Mouse (Mus musculus): ENCODE measurements around the gene Slc17a5. TPM values are rescaled to one million over a fixed set of nuclear protein-coding genes. Genes with fewer than 3 reads are reported as not detected.

Slc17a5 gene
- polyA plus RNA-seq, 1 experiment from 2014 or later, result 39.6 TPM

GRCm38 (mm10) chr9:78551761-78552160 lies 36.1 kb downstream of the Slc17a5 start:
- Histone ChIP-seq H3K36me3 (no peaks in the 10 kb centered on the region), H3K4me2 (replicated peaks) (no peak overlapping the region), H3K27ac (no peak overlapping the region), H3K4me3 (replicated peaks) (no peak overlapping the region), H3K9ac (no peak overlapping the region), H3K4me1 (replicated peaks) (no peaks in the 10 kb centered on the region), H3K27me3 (replicated peaks) (no peaks in the 10 kb centered on the region), H3K9me3 (no peaks in the 10 kb centered on the region)
- 39% methylated on average over 4 of the region's 4 CpGs for whole genome bisulfite sequencing
- ATAC-seq, result no peak

GRCm38 (mm10) chr9:78547742-78548141 lies 40.1 kb downstream of the Slc17a5 start:
- ATAC-seq, result no peak
- WGBS, result 87% methylated on average over 12 of the region's 12 CpGs
- H3K27ac ChIP-seq, result no peak overlapping the region
- no peak overlapping the region for H3K9ac ChIP-seq
- no peaks in the 10 kb centered on the region for H3K27me3 ChIP-seq (replicated peaks)
- H3K4me3 ChIP-seq (replicated peaks), result no peak overlapping the region
- no peaks in the 10 kb centered on the region for H3K36me3 ChIP-seq
- H3K9me3 ChIP-seq, result no peaks in the 10 kb centered on the region
- no peaks in the 10 kb centered on the region for H3K4me1 ChIP-seq (replicated peaks)
- no peak overlapping the region for H3K4me2 ChIP-seq (replicated peaks)

DNA sequence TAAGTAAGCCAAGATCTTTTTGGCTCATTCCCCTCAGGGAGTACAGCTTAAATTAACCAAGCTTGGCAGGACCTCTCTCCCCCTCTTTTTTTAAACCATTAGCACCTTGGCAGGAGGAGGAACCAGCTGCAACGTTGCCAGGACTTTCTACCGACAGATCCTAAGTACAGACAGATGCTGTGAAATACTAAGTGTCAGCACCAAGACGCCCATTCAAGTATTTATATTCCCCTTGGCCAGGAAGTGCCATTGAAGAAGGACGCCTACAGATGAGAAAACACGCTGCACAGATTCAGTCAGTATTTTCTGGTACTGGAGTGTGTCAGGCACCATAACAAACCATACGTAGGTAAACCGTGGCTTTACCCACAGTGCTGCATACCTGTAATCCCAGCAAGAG lies 40.9 kb downstream of the Slc17a5 start:
- Histone ChIP-seq H3K36me3 (no peaks in the 10 kb centered on the region), H3K9me3 (no peaks in the 10 kb centered on the region), H3K9ac (no peak overlapping the region), H3K4me3 (replicated peaks) (no peak overlapping the region), H3K27me3 (replicated peaks) (no peaks in the 10 kb centered on the region), H3K4me2 (replicated peaks) (no peak overlapping the region), H3K27ac (no peak overlapping the region), H3K4me1 (replicated peaks) (no peaks in the 10 kb centered on the region)
- 66% methylated on average over 7 of the region's 7 CpGs for WGBS
- ATAC-seq, result no peak

- no peaks in the 10 kb centered on the region for H3K4me1 ChIP-seq (replicated peaks)
- 96% methylated on average over 12 of the region's 14 CpGs for WGBS
Observed at GRCm38 (mm10) chr9:78541758-78542157, 46.1 kb downstream of the Slc17a5 start.

GRCm38 (mm10) chr9:78538421-78538820 lies 49.4 kb downstream of the Slc17a5 start:
- no peaks in the 10 kb centered on the region for H3K36me3 ChIP-seq
- 56% methylated on average over 6 of the region's 6 CpGs for WGBS
- H3K4me1 ChIP-seq (replicated peaks), result no peaks in the 10 kb centered on the region
- H3K27me3 ChIP-seq (replicated peaks), result no peaks in the 10 kb centered on the region
- H3K9ac ChIP-seq, result no peak overlapping the region
- H3K4me2 ChIP-seq (replicated peaks), result no peak overlapping the region
- ATAC-seq, result no peak
- no peak overlapping the region for H3K27ac ChIP-seq
- no peaks in the 10 kb centered on the region for H3K9me3 ChIP-seq
- no peak overlapping the region for H3K4me3 ChIP-seq (replicated peaks)

More at GRCm38 (mm10) chr9:78541758-78542157, 46.1 kb downstream of the Slc17a5 start:
- Histone ChIP-seq H3K36me3 (no peaks in the 10 kb centered on the region), H3K27ac (no peak overlapping the region), H3K9me3 (no peaks in the 10 kb centered on the region), H3K27me3 (replicated peaks) (no peaks in the 10 kb centered on the region), H3K4me2 (replicated peaks) (no peak overlapping the region), H3K4me3 (replicated peaks) (no peak overlapping the region), H3K9ac (no peak overlapping the region)
- no peak for ATAC-seq

DNA sequence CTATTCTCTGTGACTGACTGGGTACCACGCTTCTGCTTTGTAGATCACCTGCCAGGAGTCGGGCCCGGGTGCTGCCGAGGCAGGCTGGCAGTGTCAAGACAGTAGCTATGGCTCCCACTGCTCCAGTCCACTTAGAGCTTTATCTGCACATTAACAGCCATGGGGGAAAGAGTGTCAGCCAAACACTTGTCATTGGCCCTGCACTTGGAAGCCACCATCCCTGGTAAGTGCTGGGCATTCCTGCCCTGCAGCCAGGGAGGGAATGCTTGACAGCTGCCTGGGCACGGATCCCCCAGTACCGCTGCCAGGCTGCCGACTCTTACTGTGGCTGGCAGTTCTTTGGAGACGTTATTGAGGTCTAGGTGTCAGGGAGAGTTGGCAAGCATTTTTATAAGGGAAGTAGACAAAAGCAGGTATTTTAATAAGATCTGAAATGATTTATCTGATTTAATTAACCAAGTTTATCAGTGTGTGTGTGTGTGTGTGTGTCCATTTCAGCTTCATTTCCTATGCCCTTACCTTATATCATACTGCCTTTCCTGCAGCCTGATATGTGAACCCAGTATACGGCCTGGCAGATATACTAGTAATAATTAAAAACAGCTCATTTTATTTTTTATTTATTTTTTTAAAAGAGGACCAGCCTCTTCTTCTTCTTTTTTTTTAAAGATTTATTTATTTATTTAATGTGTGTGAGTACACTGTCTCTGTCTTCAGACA lies 50.5 kb downstream of the Slc17a5 start:
- H3K9me3 ChIP-seq, result no peaks in the 10 kb centered on the region
- no peak overlapping the region for H3K9ac ChIP-seq
- H3K27me3 ChIP-seq (replicated peaks), result no peaks in the 10 kb centered on the region
- no peak overlapping the region for H3K4me2 ChIP-seq (replicated peaks)
- H3K4me1 ChIP-seq (replicated peaks), result no peaks in the 10 kb centered on the region
- WGBS, result 89% methylated on average over 9 of the region's 9 CpGs
- H3K36me3 ChIP-seq, result no peaks in the 10 kb centered on the region
- H3K27ac ChIP-seq, result no peak overlapping the region
- no peak overlapping the region for H3K4me3 ChIP-seq (replicated peaks)
- ATAC-seq, result no peak

DNA sequence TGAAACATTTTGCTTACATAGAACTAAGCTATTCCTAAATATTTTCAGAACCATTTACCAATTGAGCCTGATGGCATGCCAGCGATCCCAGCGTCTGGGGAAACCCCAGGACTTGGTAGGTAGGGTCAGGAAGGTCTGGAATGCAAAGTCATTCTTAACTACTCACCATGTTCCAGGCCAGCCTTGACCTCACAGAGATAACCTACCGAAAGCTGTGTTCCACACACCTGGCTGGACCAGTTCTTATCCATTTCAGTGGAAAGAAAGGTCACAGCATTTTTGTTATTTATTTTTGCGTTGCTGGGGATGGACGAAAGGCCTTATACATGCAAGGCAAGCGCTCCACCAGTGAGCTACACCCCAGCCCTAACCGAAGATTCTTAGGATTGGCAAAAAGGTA lies 53.2 kb downstream of the Slc17a5 start:
- no peak overlapping the region for H3K4me2 ChIP-seq (replicated peaks)
- no peaks in the 10 kb centered on the region for H3K36me3 ChIP-seq
- no peak overlapping the region for H3K4me3 ChIP-seq (replicated peaks)
- no peak for ATAC-seq
- no peaks in the 10 kb centered on the region for H3K4me1 ChIP-seq (replicated peaks)
- H3K27ac ChIP-seq, result no peak overlapping the region
- H3K9me3 ChIP-seq, result no peaks in the 10 kb centered on the region
- no peaks in the 10 kb centered on the region for H3K27me3 ChIP-seq (replicated peaks)
- 72% methylated on average over 7 of the region's 7 CpGs for WGBS
- no peak overlapping the region for H3K9ac ChIP-seq

DNA sequence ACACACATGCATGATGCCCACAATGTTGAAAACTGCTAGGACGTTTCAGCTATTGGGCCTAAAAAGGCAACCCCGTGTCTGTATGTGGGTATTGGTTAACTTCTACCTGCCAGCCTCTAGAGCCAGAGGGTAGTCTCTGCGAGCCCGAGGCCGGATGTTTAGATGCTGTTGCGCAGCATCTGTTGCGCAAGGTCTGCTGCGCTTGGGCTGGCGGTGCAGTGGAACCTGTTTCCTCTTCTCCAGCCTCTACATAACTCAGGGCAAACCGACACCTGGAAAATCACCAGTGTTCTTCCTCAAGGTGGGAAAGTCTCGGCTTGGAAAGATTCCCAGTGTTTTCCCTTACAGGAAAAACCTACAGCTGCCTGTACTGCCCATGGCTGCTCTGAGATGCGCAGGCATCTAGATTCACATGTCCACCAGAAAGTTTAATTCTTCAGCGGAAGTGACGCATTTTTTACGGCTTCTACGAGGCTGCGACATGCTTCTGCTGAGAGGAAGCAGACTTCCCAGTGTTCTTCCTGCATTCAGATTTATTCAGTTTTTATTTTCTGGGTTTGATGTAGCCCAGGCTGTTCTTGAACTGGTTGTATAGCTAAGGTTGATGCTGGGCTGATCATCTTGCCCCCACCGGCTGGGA lies 54.4 kb downstream of the Slc17a5 start:
- Histone ChIP-seq H3K9ac (no peak overlapping the region), H3K4me1 (replicated peaks) (no peaks in the 10 kb centered on the region), H3K36me3 (no peaks in the 10 kb centered on the region), H3K4me2 (replicated peaks) (no peak overlapping the region), H3K27ac (peak overlapping the region; percentile 82), H3K4me3 (replicated peaks) (no peak overlapping the region), H3K9me3 (no peaks in the 10 kb centered on the region), H3K27me3 (replicated peaks) (no peaks in the 10 kb centered on the region)
- WGBS, result 62% methylated on average over 18 of the region's 18 CpGs
- peak; percentile 67 for ATAC-seq

DNA sequence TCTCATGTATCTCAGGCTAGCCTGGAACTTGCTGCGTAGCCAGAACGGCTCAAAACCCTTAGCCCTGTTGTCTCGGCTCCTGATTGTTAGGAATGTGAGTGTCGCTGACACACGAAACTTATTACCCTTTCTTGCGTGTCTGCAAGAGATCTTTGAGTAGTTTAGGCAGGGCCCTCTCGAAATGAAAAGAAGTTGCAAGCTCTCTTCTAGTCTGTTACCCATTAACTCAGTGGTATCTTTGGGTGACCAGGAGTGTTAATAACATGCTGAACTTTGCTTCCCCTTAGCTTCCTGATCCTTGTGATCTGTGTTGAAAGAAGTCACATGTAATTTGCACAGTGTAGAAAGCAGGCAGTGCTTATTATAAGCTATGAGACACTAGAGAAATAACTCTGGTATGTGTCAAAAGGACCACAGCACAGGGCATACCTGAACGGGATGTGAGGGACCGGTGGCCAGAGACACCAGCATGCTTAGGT lies 55.5 kb downstream of the Slc17a5 start:
- WGBS, result 29% methylated on average over 9 of the region's 9 CpGs
- no peaks in the 10 kb centered on the region for H3K27me3 ChIP-seq (replicated peaks)
- peak overlapping the region; percentile 82 for H3K27ac ChIP-seq
- H3K4me1 ChIP-seq (replicated peaks), result no peaks in the 10 kb centered on the region
- no peaks in the 10 kb centered on the region for H3K9me3 ChIP-seq
- no peaks in the 10 kb centered on the region for H3K36me3 ChIP-seq
- H3K4me3 ChIP-seq (replicated peaks), result no peak overlapping the region
- peak; percentile 81 for ATAC-seq
- peak overlapping the region; percentile 38 for H3K4me2 ChIP-seq (replicated peaks)
- no peak overlapping the region for H3K9ac ChIP-seq

DNA sequence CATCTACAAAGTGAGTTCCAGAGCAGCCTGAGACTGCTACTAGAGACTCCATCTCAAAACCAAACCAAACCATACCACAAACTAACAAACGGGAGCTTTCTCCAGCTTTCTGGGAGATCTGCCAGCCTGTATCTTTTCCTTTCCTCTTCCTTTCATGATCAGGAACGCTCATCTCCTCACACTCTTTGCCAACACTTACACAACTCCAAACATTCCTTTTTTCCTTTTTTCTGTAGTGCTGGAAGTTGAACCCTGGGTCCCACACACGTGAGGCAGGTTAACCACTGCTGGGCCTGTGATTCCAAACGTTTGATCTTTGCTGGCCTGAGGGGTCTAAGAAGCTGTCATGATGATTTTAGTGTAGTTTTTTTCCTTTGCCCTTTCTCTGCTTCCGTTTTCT lies 56.0 kb downstream of the Slc17a5 start:
- peak; percentile 16 for ATAC-seq
- 27% methylated on average over 5 of the region's 5 CpGs for WGBS
- Histone ChIP-seq H3K4me2 (replicated peaks) (peak overlapping the region; percentile 38), H3K9ac (no peak overlapping the region), H3K27ac (peak overlapping the region; percentile 82), H3K4me1 (replicated peaks) (0 out of 2 replicates have a peak, but pooled peaks cover under 1% of the 10 kb centered on the region), H3K4me3 (replicated peaks) (no peak overlapping the region), H3K9me3 (no peaks in the 10 kb centered on the region), H3K36me3 (no peaks in the 10 kb centered on the region), H3K27me3 (replicated peaks) (no peaks in the 10 kb centered on the region)

DNA sequence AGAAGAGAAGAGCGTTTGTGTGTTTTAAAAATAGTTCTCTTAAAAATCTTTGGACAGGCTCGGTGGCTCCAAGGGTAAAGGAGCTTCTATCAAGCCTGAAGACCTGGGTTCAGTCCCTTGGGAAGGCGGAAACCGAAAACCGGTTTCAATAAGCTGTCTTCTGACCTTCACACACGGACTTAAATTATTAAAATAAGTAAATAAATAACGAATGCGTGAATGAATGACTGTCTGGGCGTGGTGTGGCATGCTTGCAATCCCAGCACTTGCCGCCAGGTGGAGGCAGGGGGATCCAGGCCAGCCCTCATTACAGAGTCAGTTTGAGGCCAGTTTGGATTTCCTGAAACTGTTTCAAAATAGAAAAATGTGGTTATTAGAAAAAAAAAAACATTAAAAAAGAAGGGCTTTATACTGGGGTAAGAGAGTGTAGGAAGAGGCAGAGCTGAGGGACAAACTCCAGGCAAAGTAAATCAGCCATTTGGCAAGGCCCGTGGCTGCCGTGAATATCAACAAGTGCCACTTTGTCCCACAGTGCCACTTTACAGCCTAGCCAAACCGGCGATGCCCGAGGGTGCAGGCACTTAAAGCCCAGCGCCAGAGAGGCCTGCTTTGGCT lies 60.0 kb downstream of the Slc17a5 start:
- Histone ChIP-seq H3K4me2 (replicated peaks) (peak overlapping the region; percentile 81), H3K9ac (peak overlapping the region; percentile 45; the same call in 1 of the 2 replicates), H3K36me3 (no peaks in the 10 kb centered on the region), H3K4me3 (replicated peaks) (peak overlapping the region; percentile 41), H3K9me3 (no peaks in the 10 kb centered on the region), H3K4me1 (replicated peaks) (peaks cover 5% of the 10 kb centered on the region; the same call in 1 of the 2 replicates), H3K27ac (peak overlapping the region; percentile 90), H3K27me3 (replicated peaks) (no peaks in the 10 kb centered on the region)
- ATAC-seq, result peak; percentile 73
- WGBS, result 2% methylated on average over 16 of the region's 16 CpGs

- H3K27ac ChIP-seq, result peak overlapping the region; percentile 90
- peaks cover 5% of the 10 kb centered on the region; the same call in 1 of the 2 replicates for H3K4me1 ChIP-seq (replicated peaks)
- WGBS, result under 1% methylated on average over 24 of the region's 24 CpGs
- no peaks in the 10 kb centered on the region for H3K9me3 ChIP-seq
- no peaks in the 10 kb centered on the region for H3K36me3 ChIP-seq
- peak; percentile 84 for ATAC-seq
- H3K27me3 ChIP-seq (replicated peaks), result no peaks in the 10 kb centered on the region
- H3K4me2 ChIP-seq (replicated peaks), result peak overlapping the region; percentile 81
- peak overlapping the region; percentile 41 for H3K4me3 ChIP-seq (replicated peaks)
- H3K9ac ChIP-seq, result peak overlapping the region; percentile 45
Observed at GRCm38 (mm10) chr9:78527301-78527761, 60.5 kb downstream of the Slc17a5 start.

All from intestine, embryonic 15.5 days (tissue).